Mouse (Mus musculus) ES-CJ7 (cell line): ENCODE measurements at regions not wholly inside any gene's neighbourhood (a gene's known extent, or its start where the extent isn't known, plus 50 kb on each side); places are given as distances from the start of the nearest gene placed in this dataset.
"Not testable (repeated sequence)": the region's sequence is repeated elsewhere in the genome, so short reads cannot be mapped to it uniquely, and the experiment has no call there.

Source experiments
- DNase-seq: peaks from one replicate; pipeline ENCODE4 v3.0.0; 2011; ENCODE audit warnings: low read depth, low spot score

DNA sequence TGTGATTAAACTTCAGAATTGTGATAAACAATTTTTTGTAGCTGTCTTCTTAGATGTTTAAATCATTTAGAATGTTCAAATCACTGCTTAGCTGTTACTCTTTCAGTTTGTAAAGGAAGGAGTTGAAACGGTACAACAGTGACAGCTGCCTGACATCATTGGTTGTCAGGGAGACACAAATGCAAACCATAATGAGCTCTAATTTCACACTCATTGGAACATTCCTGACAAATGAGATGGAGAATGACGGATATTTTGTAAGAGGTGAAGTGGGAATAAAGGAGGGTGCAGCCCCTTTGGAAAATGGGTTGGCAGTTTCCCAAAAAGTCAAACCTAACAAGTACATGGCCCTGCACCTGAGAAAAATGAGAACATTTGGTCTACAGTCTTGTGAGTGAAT lies 62.5 kb downstream of the Rad51ap2 start:
- DNase-seq, result no peak

- no peak for DNase-seq
Observed at GRCm38 (mm10) chr12:11562891-11563290, 107.0 kb downstream of the Rad51ap2 start.

GRCm38 (mm10) chr12:11570160-11570559 lies 114.3 kb downstream of the Rad51ap2 start:
- DNase-seq, result no peak

DNA sequence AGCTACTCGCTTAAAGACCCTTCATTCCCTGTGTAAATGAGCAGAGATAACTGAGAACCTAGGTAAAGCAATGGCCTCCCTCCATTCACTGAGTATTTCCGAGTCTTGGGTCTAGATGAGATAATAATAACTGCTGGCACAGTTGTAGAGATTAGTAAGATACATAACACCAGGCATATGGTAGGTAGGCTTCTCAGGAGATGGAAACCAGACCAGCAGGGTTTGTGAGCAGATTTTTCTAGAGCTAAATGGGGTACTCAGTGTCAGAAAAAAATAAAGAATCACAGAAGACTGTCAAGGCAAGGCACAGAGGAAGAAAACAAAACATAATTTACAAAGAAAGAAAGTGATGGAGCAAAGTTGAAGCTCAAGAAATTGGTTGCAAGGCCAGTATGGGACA lies 148.1 kb downstream of the Rad51ap2 start:
- no peak for DNase-seq

DNA sequence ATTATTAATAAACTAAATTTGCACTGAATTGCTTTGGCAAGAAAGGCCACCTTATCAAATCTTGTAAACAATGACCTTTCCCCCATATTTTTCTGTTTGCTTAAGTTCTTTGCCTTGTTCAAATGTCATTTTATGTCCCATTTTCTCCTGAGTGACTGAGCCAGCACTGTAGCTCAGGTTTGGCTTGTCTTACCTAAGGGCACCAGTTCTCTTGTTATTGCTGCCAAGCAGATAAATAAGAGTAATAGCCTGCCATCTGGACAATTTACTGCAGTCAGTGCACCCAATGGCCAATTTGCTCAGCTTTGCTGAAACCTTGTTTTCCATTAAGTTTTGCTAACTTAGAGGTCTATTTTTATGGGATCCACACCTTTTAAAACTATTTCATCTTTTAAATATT lies 152.9 kb downstream of the Rad51ap2 start:
- DNase-seq, result no peak

DNA sequence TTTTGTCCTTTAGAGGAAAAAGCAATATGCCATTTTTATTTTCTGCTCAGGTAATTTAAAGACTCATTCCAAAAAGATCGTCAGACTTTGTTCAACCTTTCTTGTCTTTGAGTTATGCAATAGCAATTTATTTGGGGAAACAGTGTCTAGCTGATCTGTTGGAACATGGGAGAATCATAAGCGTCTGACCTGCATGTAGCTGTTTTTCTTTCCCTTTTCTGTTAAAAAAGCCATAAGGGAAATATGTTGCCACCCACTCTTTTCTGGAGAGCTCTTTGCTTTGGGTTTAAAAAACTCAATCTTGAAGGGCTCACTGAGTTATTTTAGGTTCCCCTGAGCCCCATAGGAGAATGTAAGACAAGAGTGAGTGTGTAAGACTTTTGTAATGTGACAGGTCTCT lies 155.8 kb downstream of the Rad51ap2 start:
- no peak for DNase-seq

- DNase-seq, result peak; percentile 5
Observed at GRCm38 (mm10) chr12:11615237-11615636, 159.4 kb downstream of the Rad51ap2 start.

- no peak for DNase-seq
Observed at GRCm38 (mm10) chr12:11623561-11623960, 167.7 kb downstream of the Rad51ap2 start.

DNA sequence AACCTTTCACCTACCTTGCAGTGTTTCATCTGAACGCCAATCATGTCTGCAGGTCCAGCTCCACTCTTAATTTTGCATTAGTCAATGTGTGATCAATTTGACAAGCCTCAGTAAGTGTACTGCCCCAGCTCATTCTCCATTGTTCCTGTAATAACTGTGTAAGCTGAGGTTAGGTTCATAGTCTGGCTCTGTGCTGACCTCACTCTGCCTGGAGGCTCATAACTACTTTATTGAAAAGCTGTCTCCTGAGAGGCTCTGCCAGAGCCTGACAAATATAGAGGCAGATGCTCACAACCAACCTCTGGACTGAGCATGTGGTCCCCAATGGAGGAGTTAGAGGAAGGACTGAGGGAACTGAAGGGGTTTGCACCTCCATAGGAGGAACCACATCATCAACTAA lies 174.3 kb downstream of the Rad51ap2 start:
- no peak for DNase-seq

GRCm38 (mm10) chr12:11631790-11632189 lies 175.9 kb downstream of the Rad51ap2 start:
- no peak for DNase-seq

- DNase-seq, result no peak
Observed at GRCm38 (mm10) chr12:11673281-11673680, 217.4 kb downstream of the Rad51ap2 start.

- DNase-seq, result no peak
Observed at GRCm38 (mm10) chr12:11694797-11695196, 238.9 kb downstream of the Rad51ap2 start.

GRCm38 (mm10) chr12:11708879-11709602 lies 253.2 kb downstream of the Rad51ap2 start:
- DNase-seq, result no peak

- no peak for DNase-seq
Observed at GRCm38 (mm10) chr12:11717633-11718032, 261.8 kb downstream of the Rad51ap2 start.

GRCm38 (mm10) chr12:11751471-11751870 lies 295.6 kb downstream of the Rad51ap2 start:
- DNase-seq, result no peak

DNA sequence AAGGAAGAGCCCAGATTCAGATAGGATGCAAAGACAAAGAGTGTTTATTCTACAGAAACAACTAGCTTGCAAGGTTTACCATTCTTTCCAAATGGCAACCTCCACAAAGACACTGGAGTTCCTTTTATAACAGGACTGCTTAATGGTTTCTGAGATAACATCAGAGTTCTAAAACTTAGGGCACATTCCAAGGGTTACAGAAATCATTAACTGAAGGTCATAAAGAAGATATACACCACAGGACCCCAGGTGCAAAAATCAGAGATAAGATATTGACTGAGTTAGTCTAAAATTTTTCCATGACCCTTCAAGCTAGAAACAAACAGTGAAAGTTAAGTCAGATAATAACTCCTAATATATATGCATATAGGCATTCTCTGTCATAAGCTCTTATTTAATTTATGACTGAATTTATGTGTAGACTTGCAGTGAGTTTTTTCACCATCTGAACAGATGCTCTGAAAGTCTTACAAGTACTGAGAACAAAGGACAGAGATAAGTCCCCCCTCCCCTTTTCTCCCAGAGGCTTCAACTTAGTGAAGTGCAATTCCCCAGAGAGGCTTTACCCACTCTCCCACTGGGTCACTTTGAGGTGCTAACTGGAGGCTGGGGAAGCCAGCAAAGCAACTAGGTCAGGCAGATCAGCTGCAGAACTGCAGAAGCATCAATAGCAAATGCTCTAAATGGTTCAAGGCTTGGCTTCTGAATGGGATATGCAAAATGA lies 298.5 kb downstream of the Rad51ap2 start:
- no peak for DNase-seq

GRCm38 (mm10) chr12:11802326-11802725 lies 346.4 kb downstream of the Rad51ap2 start:
- DNase-seq, result no peak

- DNase-seq, result no peak
Observed at GRCm38 (mm10) chr12:11803162-11803561, 347.3 kb downstream of the Rad51ap2 start.

DNA sequence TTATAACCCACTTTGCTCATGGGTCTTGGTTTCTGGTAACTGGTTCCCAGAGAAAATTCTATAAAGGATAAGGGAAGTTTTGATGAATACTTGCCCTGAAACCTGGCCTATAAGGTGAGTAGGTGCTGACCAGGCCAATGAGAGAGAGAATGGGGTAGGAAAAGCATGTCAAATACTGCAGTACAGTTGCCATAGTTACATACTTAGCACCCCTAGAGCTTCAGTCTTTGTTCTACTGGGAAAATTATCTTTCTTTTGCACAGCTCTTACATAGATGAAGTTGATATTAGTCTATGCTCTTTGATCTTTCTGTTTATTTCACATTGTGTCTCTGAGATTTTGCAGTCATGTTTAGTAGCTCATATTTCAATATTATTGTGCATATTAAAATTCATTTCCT lies 373.8 kb downstream of the Rad51ap2 start:
- DNase-seq, result no peak

DNA sequence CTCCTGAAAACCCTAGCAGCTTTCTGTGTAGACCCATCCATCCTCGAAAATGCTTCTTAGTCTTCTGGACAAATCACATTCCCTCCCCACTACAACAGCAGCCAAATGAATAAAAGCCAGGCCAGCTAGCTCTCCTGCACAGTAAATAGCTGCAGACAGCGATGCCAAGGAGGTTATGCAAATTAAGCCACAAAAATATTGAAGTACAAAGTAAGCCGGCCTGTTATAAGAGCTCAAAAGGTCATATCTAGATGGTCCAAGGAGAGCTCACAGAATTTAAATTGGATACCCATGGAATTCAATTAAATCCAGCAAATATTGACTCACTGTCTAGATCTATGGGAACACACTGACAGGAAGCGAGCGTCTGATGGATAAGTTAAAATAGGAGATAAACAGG lies 375.4 kb downstream of the Rad51ap2 start:
- no peak for DNase-seq

DNA sequence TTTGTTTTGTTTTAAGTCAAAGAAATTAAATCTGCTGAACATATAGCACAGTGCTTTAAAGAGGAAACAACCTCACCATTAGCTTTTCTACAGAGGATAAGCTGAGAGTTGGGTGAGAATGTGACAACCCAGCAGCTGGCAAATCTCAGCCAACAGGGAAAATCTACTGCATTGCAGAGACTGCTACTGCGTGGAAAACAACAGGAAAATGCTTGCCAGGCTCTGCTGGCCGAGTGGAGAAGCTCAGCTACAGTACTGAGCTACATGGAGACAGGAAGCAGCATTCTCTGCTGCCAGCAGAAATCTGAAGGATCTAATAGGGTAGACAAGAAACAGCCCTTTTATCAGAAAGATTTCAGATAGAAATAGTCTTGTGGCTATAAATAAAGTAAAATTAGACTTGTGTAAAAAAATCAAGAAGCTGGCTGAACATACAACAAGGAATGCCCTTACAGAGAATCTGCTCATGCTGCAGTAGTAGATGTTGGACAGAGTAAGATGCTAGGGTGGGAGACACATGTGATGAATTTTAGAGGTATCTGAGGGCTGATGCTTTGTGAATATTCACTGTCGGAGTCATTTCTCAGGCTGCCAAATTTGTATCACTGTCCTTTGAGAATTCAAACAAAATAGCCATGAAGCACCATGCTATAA lies 382.1 kb downstream of the Rad51ap2 start:
- DNase-seq, result no peak

DNA sequence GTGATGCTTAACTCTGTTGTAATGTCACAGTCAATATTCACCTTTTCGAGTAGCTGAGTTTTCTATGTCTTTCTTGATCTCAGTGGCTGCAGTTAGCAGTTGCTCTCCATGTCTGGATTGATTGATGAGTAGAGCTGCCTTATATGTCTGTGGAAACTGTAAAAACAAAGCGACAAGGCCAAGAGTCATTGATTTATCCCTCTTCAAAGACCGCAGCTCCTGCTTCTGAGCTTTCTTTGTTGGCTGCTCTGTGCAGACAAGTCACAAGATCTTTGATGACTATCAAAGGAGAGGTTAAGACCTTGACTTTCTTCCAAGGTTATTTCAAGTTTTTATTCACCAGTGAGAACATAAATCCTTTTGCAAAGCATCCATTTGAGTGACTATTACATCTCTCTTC lies 395.2 kb downstream of the Rad51ap2 start:
- DNase-seq, result no peak

DNA sequence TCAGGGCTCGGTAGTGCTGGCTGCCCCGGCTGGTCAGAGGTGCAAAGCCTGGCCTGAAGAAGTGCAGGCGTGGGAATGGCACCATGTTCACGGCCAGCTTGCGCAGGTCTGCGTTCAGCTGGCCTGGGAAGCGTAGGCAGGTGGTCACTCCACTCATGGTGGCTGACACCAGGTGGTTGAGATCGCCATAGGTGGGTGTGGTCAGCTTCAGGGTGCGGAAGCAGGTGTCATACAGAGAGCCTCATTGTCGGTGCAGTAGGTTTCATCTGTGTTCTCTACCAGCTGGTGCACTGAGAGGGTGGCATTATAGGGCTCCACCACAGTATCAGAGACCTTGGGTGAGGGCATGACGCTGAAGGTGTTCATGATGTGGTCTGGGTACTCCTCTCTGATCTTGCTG lies 380.1 kb upstream of the Fam49a start:
- not testable (repeated sequence) for DNase-seq
